Mouse (Mus musculus) liver, postnatal 0 days (tissue): ENCODE results near the gene Cacna1a.

Experiments
- CTCF ChIP-seq: sonication (generic); IDR thresholded peaks from 2 replicates; pipeline ENCODE4 v1.5.1; 2016; ENCODE audit warnings: antibody characterized with exemption, low read depth
- EP300 ChIP-seq: IDR thresholded peaks from 2 replicates; pipeline ENCODE4 v1.6.1; 2016; ENCODE audit warnings: antibody characterized with exemption, low read depth, mild to moderate bottlenecking

GRCm38 (mm10) chr8:84689091-84689915, 301.1 kb downstream of the Cacna1a start:
- TF ChIP-seq CTCF, result peak; percentile 35
- TF ChIP-seq EP300, result no peak
